Mouse (Mus musculus) ES-E14 (cell line): ENCODE results near the gene Lhfpl5. TPM values are rescaled to one million over a fixed set of nuclear protein-coding genes. Genes with fewer than 3 reads are reported as not detected.

Experiments
- DNase-seq: peaks from one replicate; pipeline ENCODE4 v3.0.0-alpha.2; 2013; ENCODE audit warnings: low read depth, low spot score
- H3K27ac ChIP-seq: 2 replicates; pipeline ENCODE4 v1.5.1; 2012; ENCODE audit warnings: low read depth, mild to moderate bottlenecking, low read length, moderate library complexity, mixed read lengths; ENCODE audit not compliant: poor library complexity, insufficient read depth, severe bottlenecking
- H3K36me3 ChIP-seq: 2 replicates; pipeline ENCODE4 v1.6.1; 2012; ENCODE audit warnings: mild to moderate bottlenecking, low read length, moderate library complexity, mixed read lengths; ENCODE audit not compliant: control insufficient read depth, poor library complexity, insufficient read depth, severe bottlenecking
- H3K4me1 ChIP-seq, 2 experiments: fragments of 150-350 bp in 1 of 2; sonication (generic) in 1 of 2; 2 replicates each; pipeline ENCODE4 v1.6.1; 2012; ENCODE audit warnings: low read length in 2 of 2, mild to moderate bottlenecking in 1 of 2, mixed read lengths in 1 of 2; ENCODE audit not compliant: control insufficient read depth in 2 of 2, insufficient read depth in 2 of 2, poor library complexity in 1 of 2
- H3K4me3 ChIP-seq, 2 experiments: fragments of 150-350 bp in 1 of 2; sonication (generic) in 1 of 2; 2 replicates each; pipeline ENCODE4 v1.5.1; 2012; ENCODE audit warnings: low read length in 2 of 2, low read depth in 1 of 2, mild to moderate bottlenecking in 1 of 2, mixed read lengths in 1 of 2; ENCODE audit not compliant: insufficient read depth in 1 of 2, poor library complexity in 1 of 2, severe bottlenecking in 1 of 2
- H3K9ac ChIP-seq: 2 replicates; pipeline ENCODE4 v1.6.1; 2012; ENCODE audit warnings: low read depth, mild to moderate bottlenecking, low read length, mixed read lengths; ENCODE audit not compliant: poor library complexity, insufficient read depth, severe bottlenecking
- H3K9me3 ChIP-seq: fragments of 150-350 bp; sonication (generic); 2 replicates; pipeline ENCODE4 v1.6.1; 2012; ENCODE audit warnings: low read depth, mild to moderate bottlenecking, low read length; ENCODE audit not compliant: control insufficient read depth, insufficient read depth
- CHD2 ChIP-seq: IDR thresholded peaks from 2 replicates; pipeline ENCODE4 v1.6.1; 2014; ENCODE audit warnings: mild to moderate bottlenecking, low read depth, low read length, inconsistent platforms
- HCFC1 ChIP-seq: IDR thresholded peaks from 2 replicates; pipeline ENCODE4 v1.6.1; 2012; ENCODE audit warnings: low read length, inconsistent platforms, borderline replicate concordance; ENCODE audit not compliant: insufficient read depth
- MAFK ChIP-seq: IDR thresholded peaks from 2 replicates; pipeline ENCODE4 v1.6.1; 2014; ENCODE audit warnings: mild to moderate bottlenecking, low read depth, low read length, inconsistent platforms; ENCODE audit not compliant: insufficient read depth
- ZC3H11A ChIP-seq: IDR thresholded peaks from 2 replicates; pipeline ENCODE4 v1.6.1; 2012; ENCODE audit warnings: low read depth, mild to moderate bottlenecking, inconsistent platforms, low read length, borderline replicate concordance
- ZNF384 ChIP-seq: IDR thresholded peaks from 2 replicates; pipeline ENCODE4 v1.6.1; 2012; ENCODE audit warnings: low read depth, low read length, inconsistent platforms
- in situ Hi-C, 2 experiments: fragments of 600-800 bp; cut with MboI; formaldehyde crosslinking; loops; one replicate each; pipeline ENCODE4 v1.15.1; 2025; ENCODE audit warnings: low sequenced_read_pairs in 2 of 2, inconsistent platforms in 1 of 2; ENCODE audit not compliant: unreplicated experiment in 2 of 2
- total RNA-seq: library from RNA; depleted of rRNA; stranded (reverse); fragments of 300-350 nt; gene quantifications from 2 replicates; pipeline ENCODE4 v1.2.3, GENCODE M21; 2012

The Lhfpl5 gene
- total RNA-seq, 1 experiment = 0.76 TPM

GRCm38 (mm10) chr17:28622300-28622759 is 46.9 kb downstream of the Lhfpl5 start, which contains the start of gene Srpk1:
Gene Srpk1 (minus strand): TSS chr17:28622709.
- H3K27ac ChIP-seq = peak within 1 kb of the TSS; percentile 70
- DNase-seq = peak; percentile 80

GRCm38 (mm10) chr17:28624841-28625240 is 49.4 kb downstream of the Lhfpl5 start:
- TF ChIP-seq MAFK (no peak), ZNF384 (no peak), CHD2 (no peak), ZC3H11A (no peak), HCFC1 (no peak)
- Histone ChIP-seq H3K9ac (no peak overlapping the region), H3K9me3 (no peaks in the 10 kb centered on the region), H3K4me1 (peaks cover 9 to 22% of the 10 kb centered on the region in 2 experiments), H3K27ac (no peak overlapping the region), H3K4me3 (no peak overlapping the region), H3K36me3 (peaks cover 8% of the 10 kb centered on the region)
- in situ Hi-C loops = no loop called here
- DNase-seq = no peak

More at GRCm38 (mm10) chr17:28622300-28622759, 46.9 kb downstream of the Lhfpl5 start, which contains the start of gene Srpk1:
- H3K4me1 ChIP-seq = peaks cover 7 to 12% of the 10 kb centered on the region in 2 experiments; a peak in 3 of 4 replicates
- H3K9me3 ChIP-seq = no peaks in the 10 kb centered on the region
- H3K9ac ChIP-seq = peak within 1 kb of the TSS; percentile 85
- in situ Hi-C loops = no loop called here
- H3K36me3 ChIP-seq = peaks cover 12% of the 10 kb centered on the region
- TF ChIP-seq ZNF384 = no peak
- peak; percentile 64; the same call in 1 of the 2 replicates for TF ChIP-seq HCFC1
- peak within 1 kb of the TSS; percentile 82 to 86 for H3K4me3 ChIP-seq

- no peak overlapping the region for H3K27ac ChIP-seq
- no peak overlapping the region for H3K4me3 ChIP-seq
- TF ChIP-seq HCFC1 (no peak), CHD2 (no peak), ZNF384 (no peak), MAFK (no peak), ZC3H11A (no peak)
- no peak for DNase-seq
- H3K9me3 ChIP-seq = no peaks in the 10 kb centered on the region
- in situ Hi-C loops = no loop called here
- peaks cover 4% of the 10 kb centered on the region; the same call in 1 of the 2 replicates for H3K36me3 ChIP-seq
- peaks cover 11 to 23% of the 10 kb centered on the region in 2 experiments for H3K4me1 ChIP-seq
- no peak overlapping the region for H3K9ac ChIP-seq
Observed at GRCm38 (mm10) chr17:28625327-28625726, 49.9 kb downstream of the Lhfpl5 start.

GRCm38 (mm10) chr17:28626937-28627336 is 51.5 kb downstream of the Lhfpl5 start:
- DNase-seq = no peak
- in situ Hi-C loops = no loop called here

More at GRCm38 (mm10) chr17:28626937-28627336, 51.5 kb downstream of the Lhfpl5 start:
- Histone ChIP-seq H3K4me1 (peaks cover 7 to 26% of the 10 kb centered on the region in 2 experiments), H3K9ac (no peak overlapping the region), H3K27ac (no peak overlapping the region), H3K36me3 (no peaks in the 10 kb centered on the region), H3K9me3 (no peaks in the 10 kb centered on the region), H3K4me3 (no peak overlapping the region)
- TF ChIP-seq ZC3H11A (no peak), MAFK (no peak), HCFC1 (no peak), ZNF384 (no peak), CHD2 (no peak)
